Mouse (Mus musculus): ENCODE measurements around the gene H1f0.

H1f0 gene

GRCm38 (mm10) chr15:79038331-79038730, 10.1 kb downstream of the H1f0 start:
- 78% methylated on average over 10 of the region's 10 CpGs for WGBS

- WGBS, result 36% methylated on average over 7 of the region's 7 CpGs
Measured at GRCm38 (mm10) chr15:79038853-79039252, 10.6 kb downstream of the H1f0 start.

GRCm38 (mm10) chr15:79040501-79041416, 12.5 kb downstream of the H1f0 start:
- 28% methylated on average over 24 of the region's 24 CpGs for WGBS

GRCm38 (mm10) chr15:79041585-79041984, 13.3 kb downstream of the H1f0 start, which contains the start of gene Galr3:
Galr3 (plus strand) TSS chr15:79041885.
- WGBS, result 65% methylated on average over 6 of the region's 6 CpGs

GRCm38 (mm10) chr15:79042721-79043491, 14.7 kb downstream of the H1f0 start:
- WGBS, result 1% methylated on average over 105 of the region's 105 CpGs

- WGBS, result 45% methylated on average over 4 of the region's 4 CpGs
Measured at GRCm38 (mm10) chr15:79044837-79045236, 16.6 kb downstream of the H1f0 start.

GRCm38 (mm10) chr15:79048186-79048585, 19.9 kb downstream of the H1f0 start:
- 63% methylated on average over 4 of the region's 4 CpGs for WGBS

- 48% methylated on average over 9 of the region's 9 CpGs for WGBS
Measured at GRCm38 (mm10) chr15:79050160-79050845, 22.1 kb downstream of the H1f0 start.

- 83% methylated on average over 2 of the region's 2 CpGs for WGBS
Measured at GRCm38 (mm10) chr15:79050964-79051363, 22.7 kb downstream of the H1f0 start.

GRCm38 (mm10) chr15:79051461-79052360, 23.5 kb downstream of the H1f0 start:
- 78% methylated on average over 13 of the region's 13 CpGs for WGBS

- 95% methylated on average over 2 of the region's 2 CpGs for WGBS
Measured at GRCm38 (mm10) chr15:79052366-79052765, 24.1 kb downstream of the H1f0 start.

GRCm38 (mm10) chr15:79056601-79057000, 28.4 kb downstream of the H1f0 start:
- 94% methylated on average over 7 of the region's 7 CpGs for WGBS

GRCm38 (mm10) chr15:79057850-79058249, 29.6 kb downstream of the H1f0 start:
- 91% methylated on average over 6 of the region's 6 CpGs for WGBS

GRCm38 (mm10) chr15:79060887-79061565, 32.8 kb downstream of the H1f0 start:
- WGBS, result 78% methylated on average over 14 of the region's 14 CpGs

- WGBS, result under 1% methylated on average over 80 of the region's 80 CpGs
Measured at GRCm38 (mm10) chr15:79062376-79063159, 34.3 kb downstream of the H1f0 start, which contains the start of gene Ankrd54. Ankrd54 (minus strand) TSS chr15:79062893.

GRCm38 (mm10) chr15:79063160-79063740, 35.0 kb downstream of the H1f0 start:
- WGBS, result 7% methylated on average over 14 of the region's 14 CpGs

GRCm38 (mm10) chr15:79065086-79065770, 37.0 kb downstream of the H1f0 start:
- 74% methylated on average over 8 of the region's 8 CpGs for WGBS

GRCm38 (mm10) chr15:79066276-79066675, 38.0 kb downstream of the H1f0 start:
- WGBS, result 42% methylated on average over 2 of the region's 2 CpGs

Measured in cerebral cortex, adult 2 months (tissue).